Mouse (Mus musculus) ES-E14 (cell line): Measurements from ENCODE around the gene Gstm3. TPM values are rescaled to one million over a fixed set of nuclear protein-coding genes. Genes with fewer than 3 reads are reported as not detected.
"Not testable (repeated sequence)": the region's sequence is repeated elsewhere in the genome, so short reads cannot be mapped to it uniquely, and the experiment has no call there.

Experiments
- DNase-seq: peaks from one replicate; pipeline ENCODE4 v3.0.0-alpha.2; 2013; ENCODE audit warnings: low read depth, low spot score
- H3K27ac ChIP-seq: 2 replicates; pipeline ENCODE4 v1.5.1; 2012; ENCODE audit warnings: low read depth, mild to moderate bottlenecking, low read length, moderate library complexity, mixed read lengths; ENCODE audit not compliant: poor library complexity, insufficient read depth, severe bottlenecking
- H3K36me3 ChIP-seq: 2 replicates; pipeline ENCODE4 v1.6.1; 2012; ENCODE audit warnings: mild to moderate bottlenecking, low read length, moderate library complexity, mixed read lengths; ENCODE audit not compliant: control insufficient read depth, poor library complexity, insufficient read depth, severe bottlenecking
- H3K4me1 ChIP-seq, 2 experiments: fragments of 150-350 bp in 1 of 2; sonication (generic) in 1 of 2; 2 replicates each; pipeline ENCODE4 v1.6.1; 2012; ENCODE audit warnings: low read length in 2 of 2, mild to moderate bottlenecking in 1 of 2, mixed read lengths in 1 of 2; ENCODE audit not compliant: control insufficient read depth in 2 of 2, insufficient read depth in 2 of 2, poor library complexity in 1 of 2
- H3K4me3 ChIP-seq, 2 experiments: fragments of 150-350 bp in 1 of 2; sonication (generic) in 1 of 2; 2 replicates each; pipeline ENCODE4 v1.5.1; 2012; ENCODE audit warnings: low read length in 2 of 2, low read depth in 1 of 2, mild to moderate bottlenecking in 1 of 2, mixed read lengths in 1 of 2; ENCODE audit not compliant: insufficient read depth in 1 of 2, poor library complexity in 1 of 2, severe bottlenecking in 1 of 2
- H3K9ac ChIP-seq: 2 replicates; pipeline ENCODE4 v1.6.1; 2012; ENCODE audit warnings: low read depth, mild to moderate bottlenecking, low read length, mixed read lengths; ENCODE audit not compliant: poor library complexity, insufficient read depth, severe bottlenecking
- H3K9me3 ChIP-seq: fragments of 150-350 bp; sonication (generic); 2 replicates; pipeline ENCODE4 v1.6.1; 2012; ENCODE audit warnings: low read depth, mild to moderate bottlenecking, low read length; ENCODE audit not compliant: control insufficient read depth, insufficient read depth
- CHD2 ChIP-seq: IDR thresholded peaks from 2 replicates; pipeline ENCODE4 v1.6.1; 2014; ENCODE audit warnings: mild to moderate bottlenecking, low read depth, low read length, inconsistent platforms
- HCFC1 ChIP-seq: IDR thresholded peaks from 2 replicates; pipeline ENCODE4 v1.6.1; 2012; ENCODE audit warnings: low read length, inconsistent platforms, borderline replicate concordance; ENCODE audit not compliant: insufficient read depth
- MAFK ChIP-seq: IDR thresholded peaks from 2 replicates; pipeline ENCODE4 v1.6.1; 2014; ENCODE audit warnings: mild to moderate bottlenecking, low read depth, low read length, inconsistent platforms; ENCODE audit not compliant: insufficient read depth
- ZC3H11A ChIP-seq: IDR thresholded peaks from 2 replicates; pipeline ENCODE4 v1.6.1; 2012; ENCODE audit warnings: low read depth, mild to moderate bottlenecking, inconsistent platforms, low read length, borderline replicate concordance
- ZNF384 ChIP-seq: IDR thresholded peaks from 2 replicates; pipeline ENCODE4 v1.6.1; 2012; ENCODE audit warnings: low read depth, low read length, inconsistent platforms
- in situ Hi-C, 2 experiments: fragments of 600-800 bp; cut with MboI; formaldehyde crosslinking; loops; one replicate each; pipeline ENCODE4 v1.15.1; 2025; ENCODE audit warnings: low sequenced_read_pairs in 2 of 2, inconsistent platforms in 1 of 2; ENCODE audit not compliant: unreplicated experiment in 2 of 2
- total RNA-seq: library from RNA; depleted of rRNA; stranded (reverse); fragments of 300-350 nt; gene quantifications from 2 replicates; pipeline ENCODE4 v1.2.3, GENCODE M21; 2012; rRNA removed

Gene Gstm3
- 0.74 TPM in 1 of 2 replicates, not detected in the other for total RNA-seq

- H3K9ac ChIP-seq: no peak within 1 kb of the TSS
- no peaks in the 10 kb centered on the region for H3K36me3 ChIP-seq
- no peaks in the 10 kb centered on the region for H3K9me3 ChIP-seq
- no peak for DNase-seq
- H3K27ac ChIP-seq: no peak within 1 kb of the TSS
- H3K4me3 ChIP-seq: no peak within 1 kb of the TSS
- peaks cover 9 to 29% of the 10 kb centered on the region in 2 experiments for H3K4me1 ChIP-seq
- in situ Hi-C loops: no loop called here
- TF ChIP-seq CHD2: no peak
- TF ChIP-seq MAFK: no peak
- TF ChIP-seq ZC3H11A: no peak
- TF ChIP-seq HCFC1: no peak
- no peak for TF ChIP-seq ZNF384
Measured at GRCm38 (mm10) chr3:107968724-107969395, at the start of gene Gstm3. Gene Gstm3 (minus strand): TSS chr3:107969283.

GRCm38 (mm10) chr3:108018190-108018820 is 49.2 kb upstream of the Gstm3 start:
- in situ Hi-C loops: no loop called here
- no peaks in the 10 kb centered on the region; the same call in 1 of the 2 replicates for H3K36me3 ChIP-seq
- peak overlapping the region; percentile 50; the same call in 1 of the 2 replicates for H3K9ac ChIP-seq
- H3K9me3 ChIP-seq: no peaks in the 10 kb centered on the region
- peak overlapping the region in 1 of 2 experiments; percentile 32; a peak in 1 of 4 replicates for H3K4me3 ChIP-seq
- TF ChIP-seq HCFC1 (no peak), ZNF384 (no peak), MAFK (no peak), ZC3H11A (no peak), CHD2 (no peak)
- DNase-seq: no peak
- no peak overlapping the region for H3K27ac ChIP-seq
- H3K4me1 ChIP-seq: peaks cover 3 to 9% of the 10 kb centered on the region in 2 experiments; a peak in 2 of 4 replicates

GRCm38 (mm10) chr3:108017473-108018189 is 48.5 kb upstream of the Gstm3 start, which contains the start of gene Gstm1:
Gene Gstm1 (minus strand): TSS chr3:108017973.
- Histone ChIP-seq H3K4me3 (peak within 1 kb of the TSS; percentile 64 to 85), H3K36me3 (no peaks in the 10 kb centered on the region; the same call in 1 of the 2 replicates), H3K9me3 (no peaks in the 10 kb centered on the region), H3K27ac (peak within 1 kb of the TSS; percentile 54; the same call in 1 of the 2 replicates), H3K9ac (peak within 1 kb of the TSS; percentile 72), H3K4me1 (peaks cover 6 to 16% of the 10 kb centered on the region in 2 experiments; a peak in 2 of 4 replicates)
- TF ChIP-seq MAFK (no peak), CHD2 (no peak), HCFC1 (no peak), ZNF384 (no peak), ZC3H11A (no peak)
- DNase-seq: peak; percentile 98
- in situ Hi-C loops: no loop called here

GRCm38 (mm10) chr3:108016468-108016867 is 47.4 kb upstream of the Gstm3 start:
- not testable (repeated sequence) for H3K4me3 ChIP-seq, H3K9ac ChIP-seq

More at GRCm38 (mm10) chr3:108016468-108016867, 47.4 kb upstream of the Gstm3 start:
- H3K9me3 ChIP-seq, H3K36me3 ChIP-seq, DNase-seq, H3K27ac ChIP-seq, in situ Hi-C loops: not testable (repeated sequence)
- peaks cover 6 to 12% of the 10 kb centered on the region in 2 experiments; a peak in 2 of 4 replicates for H3K4me1 ChIP-seq
